Mouse (Mus musculus) cortical plate, adult 2 months (tissue): ENCODE measurements at regions not wholly inside any gene's neighbourhood (a gene's known extent, or its start where the extent isn't known, plus 50 kb on each side); places are given as distances from the start of the nearest gene placed in this dataset.

ENCODE experiments used
- CTCF ChIP-seq: fragments of 200-500 bp; IDR thresholded peaks from 2 replicates; pipeline ENCODE4 v1.5.1; 2011; ENCODE audit warnings: mild to moderate bottlenecking, control low read depth, low read length; ENCODE audit not compliant: insufficient read depth; ENCODE audit errors: extremely low read depth
- POLR2A ChIP-seq: fragments of 200-500 bp; IDR thresholded peaks from 2 replicates; pipeline ENCODE4 v1.6.1; 2011; ENCODE audit warnings: mild to moderate bottlenecking, low read length, control low read depth; ENCODE audit not compliant: insufficient read depth; ENCODE audit errors: extremely low read depth

- TF ChIP-seq CTCF: no peak
- no peak for TF ChIP-seq POLR2A
These were observed 58.5 kb downstream of the Rhob start for GRCm38 (mm10) chr12:8441275-8441674.
